Mouse (Mus musculus) heart, embryonic 12.5 days (tissue): ENCODE measurements around the gene 1700016C15Rik. TPM values are rescaled to one million over a fixed set of nuclear protein-coding genes. Genes with fewer than 3 reads are reported as not detected.

Experiments used
- ATAC-seq: fragments of 200-750 bp; cut with Nextera tagmentation; 2 replicates; pipeline ENCODE4 v1.8.0; 2017; ENCODE audit warnings: moderate TSS enrichment, moderate library complexity; ENCODE audit not compliant: insufficient number of reproducible peaks, low FRiP score
- H3K27ac ChIP-seq: fragments of 300-500 bp; sonication (generic); 2 replicates; pipeline ENCODE4 v1.5.1; 2016; ENCODE audit warnings: mild to moderate bottlenecking, moderate library complexity; ENCODE audit not compliant: poor library complexity, severe bottlenecking
- H3K27me3 ChIP-seq: fragments of 300-500 bp; sonication (generic); replicated peaks from 2 replicates; pipeline ENCODE4 v1.6.1; 2016; ENCODE audit warnings: mild to moderate bottlenecking, moderate library complexity
- H3K36me3 ChIP-seq: fragments of 300-500 bp; sonication (generic); 2 replicates; pipeline ENCODE4 v1.6.1; 2016; ENCODE audit warnings: mild to moderate bottlenecking, moderate library complexity
- H3K4me1 ChIP-seq: fragments of 300-500 bp; sonication (generic); replicated peaks from 2 replicates; pipeline ENCODE4 v1.6.1; 2016; ENCODE audit warnings: mild to moderate bottlenecking
- H3K4me2 ChIP-seq: fragments of 300-500 bp; sonication (generic); 2 replicates; pipeline ENCODE4 v1.6.1; 2016; ENCODE audit warnings: mild to moderate bottlenecking, moderate library complexity
- H3K4me3 ChIP-seq: fragments of 300-500 bp; sonication (generic); 2 replicates; pipeline ENCODE4 v1.5.1; 2016; ENCODE audit warnings: mild to moderate bottlenecking
- H3K9ac ChIP-seq: fragments of 300-500 bp; sonication (generic); 2 replicates; pipeline ENCODE4 v1.6.1; 2016; ENCODE audit warnings: mild to moderate bottlenecking, moderate library complexity
- H3K9me3 ChIP-seq: fragments of 300-500 bp; sonication (generic); replicated peaks from 2 replicates; pipeline ENCODE4 v1.6.1; 2016; ENCODE audit warnings: mild to moderate bottlenecking, moderate library complexity
- WGBS: fragments of 180-500 bp; shearing (Covaris S2); methylation state at CpG from one replicate; pipeline ENCODE4 v1.1.7; 2016; 5-methylcytosine and 5-hydroxymethylcytosine counted together
- polyA plus RNA-seq: library from polyadenylated mRNA; unstranded; fragments of >200 nt; fragmentation: Nextera tagmentation; extraction: Ambion mirVana; gene quantifications from 2 replicates; pipeline ENCODE4 v1.2.1, GENCODE M21; 2016

The 1700016C15Rik gene
- polyA plus RNA-seq: not detected in 2 replicates

GRCm38 (mm10) chr1:177729043-177730024, at the start of gene 1700016C15Rik:
Gene 1700016C15Rik, plus strand, starts transcription at chr1:177729814.
- H3K36me3 ChIP-seq: no peaks in the 10 kb centered on the region
- no peaks in the 10 kb centered on the region for H3K27me3 ChIP-seq
- peaks cover 11% of the 10 kb centered on the region for H3K9me3 ChIP-seq
- no peak within 1 kb of the TSS for H3K4me3 ChIP-seq
- no peak within 1 kb of the TSS for H3K9ac ChIP-seq
- H3K4me1 ChIP-seq: peaks cover 4% of the 10 kb centered on the region; the same call in 1 of the 2 replicates
- H3K27ac ChIP-seq: no peak within 1 kb of the TSS
- ATAC-seq: no peak
- WGBS: 71% methylated on average over 11 of the region's 11 CpGs
- no peak within 1 kb of the TSS for H3K4me2 ChIP-seq

- H3K9ac ChIP-seq: no peak overlapping the region
- H3K4me2 ChIP-seq: no peak overlapping the region
- 68% methylated on average over 11 of the region's 11 CpGs for WGBS
- no peaks in the 10 kb centered on the region for H3K36me3 ChIP-seq
- H3K4me3 ChIP-seq: no peak overlapping the region
- H3K9me3 ChIP-seq: no peaks in the 10 kb centered on the region
- no peak for ATAC-seq
- no peaks in the 10 kb centered on the region for H3K27me3 ChIP-seq
- no peaks in the 10 kb centered on the region for H3K4me1 ChIP-seq
- no peak overlapping the region for H3K27ac ChIP-seq
These were observed 48.4 kb upstream of the 1700016C15Rik start for GRCm38 (mm10) chr1:177681239-177681638.

- no peak overlapping the region for H3K27ac ChIP-seq
- H3K36me3 ChIP-seq: no peaks in the 10 kb centered on the region
- no peak for ATAC-seq
- WGBS: 61% methylated on average over 18 of the region's 18 CpGs
- H3K4me3 ChIP-seq: no peak overlapping the region
- H3K9ac ChIP-seq: no peak overlapping the region
- H3K9me3 ChIP-seq: no peaks in the 10 kb centered on the region
- no peak overlapping the region for H3K4me2 ChIP-seq
- H3K4me1 ChIP-seq: no peaks in the 10 kb centered on the region
- H3K27me3 ChIP-seq: no peaks in the 10 kb centered on the region
These were observed 45.4 kb upstream of the 1700016C15Rik start for GRCm38 (mm10) chr1:177683931-177684836.

GRCm38 (mm10) chr1:177684901-177685300, 44.7 kb upstream of the 1700016C15Rik start:
- WGBS: 14% methylated on average over 3 of the region's 3 CpGs

GRCm38 (mm10) chr1:177686137-177686536, 43.5 kb upstream of the 1700016C15Rik start:
- ATAC-seq: no peak
- Histone ChIP-seq H3K27ac (no peak overlapping the region), H3K9me3 (no peaks in the 10 kb centered on the region), H3K36me3 (no peaks in the 10 kb centered on the region), H3K4me2 (no peak overlapping the region), H3K9ac (no peak overlapping the region), H3K4me3 (no peak overlapping the region), H3K27me3 (no peaks in the 10 kb centered on the region), H3K4me1 (no peaks in the 10 kb centered on the region)
- 59% methylated on average over 3 of the region's 3 CpGs for WGBS

More at GRCm38 (mm10) chr1:177684901-177685300, 44.7 kb upstream of the 1700016C15Rik start:
- no peak overlapping the region for H3K9ac ChIP-seq
- no peaks in the 10 kb centered on the region for H3K27me3 ChIP-seq
- no peak overlapping the region for H3K27ac ChIP-seq
- H3K4me1 ChIP-seq: no peaks in the 10 kb centered on the region
- H3K4me2 ChIP-seq: no peak overlapping the region
- no peak overlapping the region for H3K4me3 ChIP-seq
- ATAC-seq: no peak
- H3K36me3 ChIP-seq: no peaks in the 10 kb centered on the region
- H3K9me3 ChIP-seq: no peaks in the 10 kb centered on the region

GRCm38 (mm10) chr1:177686982-177687381, 42.6 kb upstream of the 1700016C15Rik start:
- 88% methylated on average over 5 of the region's 5 CpGs for WGBS

GRCm38 (mm10) chr1:177692491-177692890, 37.1 kb upstream of the 1700016C15Rik start:
- H3K27ac ChIP-seq: no peak overlapping the region
- H3K4me1 ChIP-seq: peaks cover 9% of the 10 kb centered on the region; the same call in 1 of the 2 replicates
- H3K9me3 ChIP-seq: no peaks in the 10 kb centered on the region
- 72% methylated on average over 11 of the region's 11 CpGs for WGBS
- no peak overlapping the region for H3K4me3 ChIP-seq
- H3K9ac ChIP-seq: no peak overlapping the region
- no peaks in the 10 kb centered on the region for H3K27me3 ChIP-seq
- no peaks in the 10 kb centered on the region for H3K36me3 ChIP-seq
- no peak for ATAC-seq
- H3K4me2 ChIP-seq: no peak overlapping the region

More at GRCm38 (mm10) chr1:177686982-177687381, 42.6 kb upstream of the 1700016C15Rik start:
- Histone ChIP-seq H3K4me2 (no peak overlapping the region), H3K27me3 (no peaks in the 10 kb centered on the region), H3K4me3 (no peak overlapping the region), H3K27ac (no peak overlapping the region), H3K4me1 (no peaks in the 10 kb centered on the region), H3K36me3 (no peaks in the 10 kb centered on the region), H3K9me3 (no peaks in the 10 kb centered on the region), H3K9ac (no peak overlapping the region)
- no peak for ATAC-seq

- Histone ChIP-seq H3K27me3 (no peaks in the 10 kb centered on the region), H3K4me1 (peaks cover 9% of the 10 kb centered on the region; the same call in 1 of the 2 replicates), H3K4me3 (no peak overlapping the region), H3K36me3 (no peaks in the 10 kb centered on the region), H3K9ac (no peak overlapping the region), H3K4me2 (no peak overlapping the region), H3K9me3 (no peaks in the 10 kb centered on the region), H3K27ac (no peak overlapping the region)
- WGBS: 56% methylated on average over 9 of the region's 9 CpGs
- ATAC-seq: 0 out of 2 replicates have a peak, but pooled peaks have one; percentile 15
These were observed 35.9 kb upstream of the 1700016C15Rik start for GRCm38 (mm10) chr1:177693486-177694252.

- Histone ChIP-seq H3K9ac (no peak overlapping the region), H3K27me3 (peaks cover 3% of the 10 kb centered on the region; the same call in 1 of the 2 replicates), H3K36me3 (no peaks in the 10 kb centered on the region), H3K9me3 (no peaks in the 10 kb centered on the region), H3K4me3 (no peak overlapping the region), H3K4me2 (no peak overlapping the region), H3K27ac (no peak overlapping the region), H3K4me1 (no peaks in the 10 kb centered on the region)
- WGBS: 69% methylated on average over 8 of the region's 8 CpGs
- no peak for ATAC-seq
These were observed 29.1 kb upstream of the 1700016C15Rik start for GRCm38 (mm10) chr1:177700560-177700959.

- Histone ChIP-seq H3K9ac (peak overlapping the region; percentile 70), H3K4me2 (peak overlapping the region; percentile 95), H3K4me1 (no peaks in the 10 kb centered on the region), H3K27ac (no peak overlapping the region), H3K4me3 (peak overlapping the region; percentile 49), H3K27me3 (peaks cover 3% of the 10 kb centered on the region; the same call in 1 of the 2 replicates), H3K36me3 (no peaks in the 10 kb centered on the region), H3K9me3 (no peaks in the 10 kb centered on the region)
- under 1% methylated on average over 15 of the region's 15 CpGs for WGBS
- peak; percentile 69; the same call in 1 of the 2 replicates for ATAC-seq
These were observed 27.0 kb upstream of the 1700016C15Rik start for GRCm38 (mm10) chr1:177702481-177703146.
